Mouse (Mus musculus): Measurements from ENCODE around the gene Rpl36. TPM values are rescaled to one million over a fixed set of nuclear protein-coding genes. Genes with fewer than 3 reads are reported as not detected.

Gene Rpl36
- polyA plus RNA-seq, 1 experiment from 2014 or later = 1,235 TPM

Other genes starting within 250 kb of the Rpl36 start
- 273 TPM in 2 replicates for gene Ptprs, start 136.9 kb upstream of the Rpl36 start, polyA plus RNA-seq (2015; fragmentation: Nextera tagmentation; extraction: Ambion mirVana)
- gene Znrf4, start 101.0 kb upstream of the Rpl36 start, polyA plus RNA-seq (2015; fragmentation: Nextera tagmentation; extraction: Ambion mirVana) = not detected in 2 replicates
- 1.2 and 1.8 TPM in 2 replicates for gene Gm20219, start 59.0 kb upstream of the Rpl36 start, polyA plus RNA-seq (2015; fragmentation: Nextera tagmentation; extraction: Ambion mirVana)
- gene Safb2, start 28.8 kb upstream of the Rpl36 start, polyA plus RNA-seq (2015; fragmentation: Nextera tagmentation; extraction: Ambion mirVana) = 76.1 and 76.2 TPM in 2 replicates
- 105 and 113 TPM in 2 replicates for gene Safb, start 28.6 kb upstream of the Rpl36 start, polyA plus RNA-seq (2015; fragmentation: Nextera tagmentation; extraction: Ambion mirVana)
- gene 2410015M20Rik, start 3.6 kb upstream of the Rpl36 start, polyA plus RNA-seq (2015; fragmentation: Nextera tagmentation; extraction: Ambion mirVana) = 204 and 212 TPM in 2 replicates
- 40.6 and 40.8 TPM in 2 replicates for gene Lonp1, start 13.5 kb downstream of the Rpl36 start, polyA plus RNA-seq (2015; fragmentation: Nextera tagmentation; extraction: Ambion mirVana)
- 2.1 and 2.4 TPM in 2 replicates for gene Catsperd, start 14.7 kb downstream of the Rpl36 start, polyA plus RNA-seq (2015; fragmentation: Nextera tagmentation; extraction: Ambion mirVana)
- gene Ranbp3, start 59.9 kb downstream of the Rpl36 start, polyA plus RNA-seq (2015; fragmentation: Nextera tagmentation; extraction: Ambion mirVana) = 99.1 and 102 TPM in 2 replicates
- gene Ndufa11, start 104.4 kb downstream of the Rpl36 start, polyA plus RNA-seq (2015; fragmentation: Nextera tagmentation; extraction: Ambion mirVana) = 507 and 515 TPM in 2 replicates
- 14.9 and 17.8 TPM in 2 replicates for gene Vmac, start 104.6 kb downstream of the Rpl36 start, polyA plus RNA-seq (2015; fragmentation: Nextera tagmentation; extraction: Ambion mirVana)
- gene Nrtn, start 144.1 kb downstream of the Rpl36 start, polyA plus RNA-seq (2015; fragmentation: Nextera tagmentation; extraction: Ambion mirVana) = 0.78 and 1.5 TPM in 2 replicates
- 67.1 and 68.7 TPM in 2 replicates for gene Dus3l, start 151.3 kb downstream of the Rpl36 start, polyA plus RNA-seq (2015; fragmentation: Nextera tagmentation; extraction: Ambion mirVana)
- gene Prr22, start 156.8 kb downstream of the Rpl36 start, polyA plus RNA-seq (2015; fragmentation: Nextera tagmentation; extraction: Ambion mirVana) = 1.0 TPM in 2 replicates
- 5.6 and 8.0 TPM in 2 replicates for gene Rfx2, start 217.6 kb downstream of the Rpl36 start, polyA plus RNA-seq (2015; fragmentation: Nextera tagmentation; extraction: Ambion mirVana)

Data from hindbrain, embryonic 13.5 days (tissue).